In the genomic region with DNA sequence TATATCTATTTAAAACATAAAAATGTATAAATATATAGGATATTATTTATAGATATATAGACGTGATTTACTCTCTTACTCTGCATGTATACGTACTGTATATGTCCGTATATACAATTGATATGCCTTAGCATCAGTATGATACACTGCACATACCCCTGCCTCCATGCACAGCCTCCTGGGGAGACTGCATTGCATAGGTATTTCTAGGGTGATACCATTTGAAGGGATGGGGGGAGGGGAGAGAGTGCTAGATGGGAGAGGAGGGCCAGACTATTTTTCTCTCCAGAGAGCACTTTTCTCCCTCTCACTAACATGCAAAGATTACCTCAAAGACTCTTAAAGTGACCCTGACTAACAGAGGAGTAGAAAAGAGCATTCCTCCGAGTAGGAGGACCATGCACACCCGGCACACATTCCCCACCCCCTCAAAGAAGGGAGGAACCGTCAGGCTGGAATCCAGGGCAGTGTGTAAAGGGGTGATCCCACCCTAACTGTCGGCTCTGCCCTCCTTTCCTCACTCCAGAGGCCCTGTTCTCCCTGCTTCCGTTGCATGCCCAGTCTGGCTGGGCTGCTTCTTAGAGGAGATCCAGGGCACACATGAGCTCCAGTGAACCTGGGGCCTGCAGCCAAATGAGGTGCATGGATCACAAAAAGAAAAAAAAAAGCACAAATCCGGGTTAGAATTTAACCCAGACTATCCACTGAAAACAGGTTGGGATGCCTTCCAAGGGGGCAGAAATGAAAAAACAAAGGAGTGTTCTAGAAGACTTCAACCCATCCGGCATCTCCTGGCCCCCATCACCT, we compare ENCODE assay signal across 9 mouse cellular contexts. TPM values are rescaled to one million over a fixed set of nuclear protein-coding genes. Genes with fewer than 3 reads are reported as not detected.
DNase-seq lines count a peak whose midpoint lies in the region; ATAC-seq and TF ChIP-seq lines count a peak whose summit lies in the region.
"Had no signal": no experiment of that assay in that cellular context is flagged by ENCODE, and none has a peak within 500 bp of the region (broad histone marks: within the 10 kb centered on the region; RNA-seq: fewer than 3 reads in every experiment).

No protein-coding gene starts in this region.

- 31% methylated on average over 10 of the region's 10 CpGs for WGBS in forebrain, embryonic 11.5 days
- WGBS in kidney, postnatal 0 days = 23% methylated on average over 10 of the region's 10 CpGs
- 27% methylated on average over 10 of the region's 10 CpGs for WGBS in midbrain, embryonic 14.5 days

- DNase-seq in frontal cortex, postnatal 10 days (ENCODE audit: low spot score in 2 of 2) = no peak
- DNase-seq in forebrain, embryonic 11.5 days (ENCODE audit: low spot score) = no peak
- peak; percentile 47 for DNase-seq in kidney, postnatal 0 days (ENCODE audit: low spot score)
- peak; percentile 60 for DNase-seq in midbrain, embryonic 14.5 days
- DNase-seq in thymus, postnatal 36 days = no peak
- DNase-seq in right cerebral cortex, postnatal 14 days = no peak
- DNase-seq in frontal cortex, postnatal 14 days (ENCODE audit: low spot score in 2 of 2) = no peak

- no peak overlapping the region for H3K4me3 ChIP-seq in forebrain, embryonic 11.5 days (ENCODE audit: low read depth, low read length)
- H3K4me3 ChIP-seq in kidney, postnatal 0 days (replicated peaks; ENCODE audit: low read depth, low read length) = no peak overlapping the region
- no peak overlapping the region for H3K4me3 ChIP-seq in midbrain, embryonic 14.5 days (replicated peaks; ENCODE audit: low read depth, low read length)

- H3K4me1 ChIP-seq in forebrain, embryonic 11.5 days (replicated peaks; ENCODE audit: control insufficient read depth, insufficient read depth, low read length) = no peaks in the 10 kb centered on the region
- H3K4me1 ChIP-seq in kidney, postnatal 0 days (replicated peaks; ENCODE audit: insufficient read depth, low read length) = peaks cover 15% of the 10 kb centered on the region
- peaks cover 8% of the 10 kb centered on the region; the same call in 1 of the 2 replicates for H3K4me1 ChIP-seq in midbrain, embryonic 14.5 days (ENCODE audit: control insufficient read depth, insufficient read depth, low read length)

- no peaks in the 10 kb centered on the region for H3K36me3 ChIP-seq in forebrain, embryonic 11.5 days (ENCODE audit: control insufficient read depth, insufficient read depth, low read length)
- peaks cover 11% of the 10 kb centered on the region; the same call in 1 of the 2 replicates for H3K36me3 ChIP-seq in kidney, postnatal 0 days (ENCODE audit: insufficient read depth, low read length)
- H3K36me3 ChIP-seq in midbrain, embryonic 14.5 days (ENCODE audit: control insufficient read depth, insufficient read depth, low read length) = peaks cover 5% of the 10 kb centered on the region

- no peaks in the 10 kb centered on the region for H3K27me3 ChIP-seq in forebrain, embryonic 11.5 days (ENCODE audit: control insufficient read depth, insufficient read depth, low read length)
- H3K27me3 ChIP-seq in kidney, postnatal 0 days (ENCODE audit: insufficient read depth, low read length) = no peaks in the 10 kb centered on the region
- H3K27me3 ChIP-seq in midbrain, embryonic 14.5 days (ENCODE audit: control insufficient read depth, insufficient read depth, low read length) = no peaks in the 10 kb centered on the region

- 0 out of 2 replicates have a peak overlapping the region, but pooled peaks have one; percentile 39 for H3K9ac ChIP-seq in forebrain, embryonic 11.5 days (ENCODE audit: low read length)
- H3K9ac ChIP-seq in kidney, postnatal 0 days (ENCODE audit: low read depth, low read length) = 0 out of 2 replicates have a peak overlapping the region, but pooled peaks have one; percentile 27
- no peak overlapping the region for H3K9ac ChIP-seq in midbrain, embryonic 14.5 days (replicated peaks; ENCODE audit: low read length)

- H3K27ac ChIP-seq in forebrain, embryonic 11.5 days (ENCODE audit: low read depth, low read length) = no peak overlapping the region
- H3K27ac ChIP-seq in kidney, postnatal 0 days = 0 out of 2 replicates have a peak overlapping the region, but pooled peaks have one; percentile 50
- H3K27ac ChIP-seq in midbrain, embryonic 14.5 days (replicated peaks; ENCODE audit: low read depth, low read length) = no peak overlapping the region
- H3K27ac ChIP-seq: macrophage had no signal

- 0 out of 2 replicates have a peak, but pooled peaks have one; percentile 28 for ATAC-seq in frontal cortex, adult (ENCODE audit: low TSS enrichment)
- no peak for ATAC-seq in forebrain, embryonic 11.5 days (replicated peaks; ENCODE audit: low FRiP score)
- 0 out of 2 replicates have a peak, but pooled peaks have one; percentile 41 for ATAC-seq in kidney, postnatal 0 days (replicated peaks; ENCODE audit: low FRiP score, low read depth)
- 0 out of 2 replicates have a peak, but pooled peaks have one; percentile 17 for ATAC-seq in midbrain, embryonic 14.5 days (ENCODE audit: low FRiP score, low TSS enrichment)

- H3K4me2 ChIP-seq in forebrain, embryonic 11.5 days (ENCODE audit: low read depth, low read length, severe bottlenecking) = no peak overlapping the region
- H3K4me2 ChIP-seq in kidney, postnatal 0 days (ENCODE audit: low read length) = 0 out of 2 replicates have a peak overlapping the region, but pooled peaks have one; percentile 21
- H3K4me2 ChIP-seq in midbrain, embryonic 14.5 days (ENCODE audit: low read length) = no peak overlapping the region

- TF ChIP-seq CTCF in kidney, postnatal 0 days (IDR thresholded peaks at IDR 0.05; ENCODE audit: low read depth) = no peak

- H3K9me3 ChIP-seq in forebrain, embryonic 11.5 days (ENCODE audit: control insufficient read depth, low read length) = no peaks in the 10 kb centered on the region
- no peaks in the 10 kb centered on the region for H3K9me3 ChIP-seq in kidney, postnatal 0 days (replicated peaks; ENCODE audit: low read length)
- H3K9me3 ChIP-seq in midbrain, embryonic 14.5 days (ENCODE audit: control insufficient read depth, low read length) = no peaks in the 10 kb centered on the region

RNA-seq across cellular contexts. Expression of gene Syt13, which starts 52.3 kb away (rescaled TPM):
- polyA plus RNA-seq in forebrain, embryonic 11.5 days (2014; fragmentation: Nextera tagmentation; extraction: Ambion mirVana) = 6.1 and 6.2 TPM in 2 replicates
- polyA plus RNA-seq in kidney, postnatal 0 days (2015; fragmentation: Nextera tagmentation; extraction: Ambion mirVana) = 4.0 and 4.7 TPM in 2 replicates
- polyA plus RNA-seq in midbrain, embryonic 14.5 days (2014; fragmentation: Nextera tagmentation; extraction: Ambion mirVana) = 44.9 and 48.9 TPM in 2 replicates

Comparison
In these comparisons a context has a peak if more than half of its experiments do, and no peak if none do; other contexts are left out.
1. DNase-seq: peak in kidney, postnatal 0 days (single experiment) and midbrain, embryonic 14.5 days (single experiment); none in frontal cortex, postnatal 10 days (0 of 2), forebrain, embryonic 11.5 days (single experiment), thymus, postnatal 36 days (0 of 2), right cerebral cortex, postnatal 14 days (single experiment) and frontal cortex, postnatal 14 days (0 of 2).